Mouse (Mus musculus) heart, adult 2 months (tissue): ENCODE measurements around the gene Calcoco1.

ENCODE experiments used
- CTCF ChIP-seq: fragments of 200-600 bp; IDR thresholded peaks from 2 replicates; pipeline ENCODE4 v1.8.1; 2022; ENCODE audit warnings: antibody characterized with exemption, mild to moderate bottlenecking, moderate library complexity
- POLR2A ChIP-seq: fragments of 200-500 bp; IDR thresholded peaks from 2 replicates; pipeline ENCODE4 v1.6.1; 2011; ENCODE audit warnings: mild to moderate bottlenecking, low read depth, low read length, control low read depth; ENCODE audit not compliant: insufficient read depth

DNA sequence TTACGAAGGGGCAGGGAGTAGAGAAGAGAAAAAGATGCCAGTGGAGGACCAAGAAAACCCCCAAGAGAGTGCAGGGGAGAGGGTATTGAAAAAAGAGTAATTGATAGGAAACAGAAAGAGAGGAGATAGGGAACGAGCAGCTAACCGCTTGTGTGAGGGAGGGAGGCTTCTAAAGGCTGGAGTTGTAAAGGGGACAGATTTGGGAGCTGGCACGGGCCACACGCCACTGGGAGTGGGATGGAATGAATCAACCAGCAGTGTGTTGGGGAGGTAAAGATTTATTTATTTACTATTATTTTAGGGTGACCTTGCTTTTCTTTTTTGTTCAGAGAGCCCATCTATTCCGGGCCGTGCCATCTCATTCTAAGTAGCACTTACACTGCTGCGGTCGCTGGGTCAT is 22.9 kb upstream of the Calcoco1 start:
- TF ChIP-seq CTCF, result no peak
- no peak for TF ChIP-seq POLR2A
